Mouse (Mus musculus) spleen, adult 2 months (tissue): ENCODE data around the gene Zcwpw1. TPM values are rescaled to one million over a fixed set of nuclear protein-coding genes. Genes with fewer than 3 reads are reported as not detected.
"Not testable (repeated sequence)": the region's sequence is repeated elsewhere in the genome, so short reads cannot be mapped to it uniquely, and the experiment has no call there.

Experiments
- DNase-seq, 2 experiments: peaks; one replicate each; pipeline versions ENCODE4 v3.0.0 to v3.0.0-alpha.2; 2012 to 2021; ENCODE audit warnings: low spot score in 2 of 2, low read depth in 1 of 2
- H3K27ac ChIP-seq: fragments of 200-500 bp; 2 replicates; pipeline ENCODE4 v1.5.1; 2012; ENCODE audit warnings: low read length, inconsistent platforms; ENCODE audit not compliant: insufficient read depth
- H3K27me3 ChIP-seq: fragments of 200-500 bp; 2 replicates; pipeline ENCODE4 v1.6.1; 2012; ENCODE audit warnings: mild to moderate bottlenecking, moderate library complexity, low read length, inconsistent platforms; ENCODE audit not compliant: control insufficient read depth, insufficient read depth
- H3K36me3 ChIP-seq: fragments of 200-500 bp; 2 replicates; pipeline ENCODE4 v1.6.1; 2012; ENCODE audit warnings: mild to moderate bottlenecking, low read length, inconsistent platforms; ENCODE audit not compliant: control insufficient read depth, insufficient read depth
- H3K4me1 ChIP-seq: fragments of 200-500 bp; 2 replicates; pipeline ENCODE4 v1.6.1; 2011; ENCODE audit warnings: inconsistent platforms; ENCODE audit not compliant: control insufficient read depth, insufficient read depth, insufficient read length
- H3K4me3 ChIP-seq: fragments of 200-500 bp; 2 replicates; pipeline ENCODE4 v1.5.1; 2011; ENCODE audit warnings: mild to moderate bottlenecking, inconsistent platforms; ENCODE audit not compliant: insufficient read depth, insufficient read length; ENCODE audit errors: extremely low read depth
- CTCF ChIP-seq: fragments of 200-500 bp; IDR thresholded peaks from 2 replicates; pipeline ENCODE4 v1.5.1; 2011; ENCODE audit warnings: mild to moderate bottlenecking, inconsistent platforms; ENCODE audit not compliant: insufficient read depth, insufficient read length, insufficient replicate concordance; ENCODE audit errors: extremely low read depth
- POLR2A ChIP-seq: fragments of 200-500 bp; IDR thresholded peaks from 2 replicates; pipeline ENCODE4 v1.6.1; 2011; ENCODE audit warnings: low read depth, low read length, inconsistent platforms
- WGBS: fragments of 180-500 bp; shearing (Covaris S2); methylation state at CpG from one replicate; pipeline ENCODE4 v1.1.7; 2018; 5-methylcytosine and 5-hydroxymethylcytosine counted together
- polyA plus RNA-seq: library from polyadenylated mRNA; depleted of rRNA; stranded (reverse); fragments of >200 nt; gene quantifications from 2 replicates; pipeline ENCODE4 v1.2.3, GENCODE M21; 2012

Zcwpw1 gene
- polyA plus RNA-seq, 1 experiment, result 1.6 TPM

- Histone ChIP-seq H3K27me3 (no peaks in the 10 kb centered on the region), H3K27ac (peak overlapping the region; percentile 99), H3K4me1 (peaks cover 11% of the 10 kb centered on the region; the same call in 1 of the 2 replicates), H3K36me3 (peaks cover 18% of the 10 kb centered on the region), H3K4me3 (peak overlapping the region; percentile 44; the same call in 1 of the 2 replicates)
- 7% methylated on average over 5 of the region's 5 CpGs for WGBS
- DNase-seq, result no peak
- TF ChIP-seq CTCF (no peak), POLR2A (no peak)
Measured at GRCm38 (mm10) chr5:137748130-137748770, 39.3 kb upstream of the Zcwpw1 start.

GRCm38 (mm10) chr5:137749196-137749836, 38.3 kb upstream of the Zcwpw1 start:
- no peak for TF ChIP-seq POLR2A
- TF ChIP-seq CTCF, result no peak
- Histone ChIP-seq H3K36me3 (peaks cover 26% of the 10 kb centered on the region), H3K27ac (peak overlapping the region; percentile 99), H3K27me3 (no peaks in the 10 kb centered on the region), H3K4me3 (peak overlapping the region; percentile 37; the same call in 1 of the 2 replicates), H3K4me1 (peaks cover 11% of the 10 kb centered on the region; the same call in 1 of the 2 replicates)
- peak in 1 of 2 experiments; percentile 40 for DNase-seq
- 6% methylated on average over 6 of the region's 6 CpGs for WGBS

DNA sequence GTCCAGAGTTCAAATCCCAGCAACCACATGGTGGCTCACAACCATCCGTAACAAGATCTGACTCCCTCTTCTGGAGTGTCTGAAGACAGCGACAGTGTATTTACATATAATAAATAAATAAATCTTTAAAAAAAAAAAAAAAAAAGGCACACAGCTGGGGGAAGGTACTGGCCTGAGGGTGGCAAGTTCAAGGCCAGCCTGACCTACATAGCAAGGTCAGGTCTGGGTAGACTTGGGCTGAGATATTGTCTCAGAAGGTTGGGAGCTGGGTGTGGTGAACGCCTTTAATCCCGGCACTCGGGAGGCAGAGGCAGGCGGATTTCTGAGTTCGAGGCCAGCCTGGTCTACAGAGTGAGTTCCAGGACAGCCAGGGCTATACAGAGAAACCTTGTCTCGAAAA, 37.4 kb upstream of the Zcwpw1 start:
- H3K27me3 ChIP-seq, DNase-seq, H3K27ac ChIP-seq, H3K4me3 ChIP-seq: not testable (repeated sequence)
- Histone ChIP-seq H3K4me1 (peaks cover 11% of the 10 kb centered on the region; the same call in 1 of the 2 replicates), H3K36me3 (peaks cover 27% of the 10 kb centered on the region)
- WGBS, result 94% methylated on average over 8 of the region's 8 CpGs

DNA sequence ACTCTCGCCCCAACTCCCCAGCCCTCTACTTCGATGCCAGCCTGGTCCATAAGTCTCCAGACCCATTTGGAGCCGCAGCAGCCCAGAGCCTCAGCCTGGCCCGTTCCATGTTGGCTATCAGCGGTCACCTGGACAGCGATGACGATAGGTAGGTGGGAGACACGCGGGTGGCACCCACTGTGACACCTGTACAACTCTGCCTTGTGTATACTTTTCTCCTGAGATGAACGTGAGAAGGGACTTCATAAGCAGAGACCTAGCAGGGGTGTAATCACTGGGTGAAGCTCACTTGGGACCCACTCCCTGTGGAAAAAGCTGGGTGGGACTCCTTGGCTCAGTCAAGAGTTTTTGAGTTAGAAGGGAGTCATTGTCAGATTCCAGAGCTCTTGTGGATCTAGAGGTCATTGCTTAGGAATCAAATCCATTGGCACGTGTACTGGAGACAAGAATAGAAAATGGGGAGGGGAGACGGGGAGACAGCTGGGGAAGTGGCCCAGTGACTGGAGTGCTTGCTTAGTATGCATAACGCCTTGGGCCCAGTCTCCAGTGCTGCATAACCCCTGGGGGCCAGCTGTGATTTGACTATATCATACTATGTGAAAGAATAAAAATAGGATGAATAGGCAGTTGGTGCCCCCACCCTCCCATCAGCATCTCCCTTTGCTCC, 36.2 kb upstream of the Zcwpw1 start:
- TF ChIP-seq CTCF (no peak), POLR2A (no peak)
- H3K36me3 ChIP-seq, result peaks cover 31% of the 10 kb centered on the region
- DNase-seq, result no peak
- peaks cover 11% of the 10 kb centered on the region; the same call in 1 of the 2 replicates for H3K4me1 ChIP-seq
- H3K27me3 ChIP-seq, result no peaks in the 10 kb centered on the region
- H3K4me3 ChIP-seq, result no peak overlapping the region
- 94% methylated on average over 13 of the region's 13 CpGs for WGBS
- H3K27ac ChIP-seq, result no peak overlapping the region

DNA sequence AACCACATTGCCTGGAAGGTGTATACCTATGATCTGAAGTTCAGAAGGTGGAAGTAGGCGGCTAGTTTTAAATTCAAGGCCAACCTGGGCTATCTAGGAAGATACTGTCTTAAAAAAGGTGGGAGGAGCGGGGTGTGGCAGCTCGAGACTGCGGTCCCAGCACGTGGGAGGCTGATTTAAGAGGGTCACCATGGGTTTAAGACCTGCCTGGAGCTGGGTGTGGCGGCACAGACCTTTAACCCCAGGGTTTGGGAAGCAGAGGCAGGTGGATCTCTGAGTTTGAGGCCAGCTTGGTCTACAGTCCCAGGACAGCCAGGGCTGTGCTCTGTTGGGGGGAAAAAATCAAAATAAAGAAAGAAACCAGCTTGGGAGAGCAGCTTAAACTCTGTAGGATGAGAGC, 35.6 kb upstream of the Zcwpw1 start:
- 89% methylated on average over 6 of the region's 6 CpGs for WGBS
- no peaks in the 10 kb centered on the region for H3K27me3 ChIP-seq
- no peak overlapping the region for H3K4me3 ChIP-seq
- TF ChIP-seq POLR2A, result no peak
- TF ChIP-seq CTCF, result no peak
- peaks cover 33% of the 10 kb centered on the region for H3K36me3 ChIP-seq
- H3K4me1 ChIP-seq, result peaks cover 11% of the 10 kb centered on the region; the same call in 1 of the 2 replicates
- DNase-seq, result no peak
- H3K27ac ChIP-seq, result no peak overlapping the region

DNA sequence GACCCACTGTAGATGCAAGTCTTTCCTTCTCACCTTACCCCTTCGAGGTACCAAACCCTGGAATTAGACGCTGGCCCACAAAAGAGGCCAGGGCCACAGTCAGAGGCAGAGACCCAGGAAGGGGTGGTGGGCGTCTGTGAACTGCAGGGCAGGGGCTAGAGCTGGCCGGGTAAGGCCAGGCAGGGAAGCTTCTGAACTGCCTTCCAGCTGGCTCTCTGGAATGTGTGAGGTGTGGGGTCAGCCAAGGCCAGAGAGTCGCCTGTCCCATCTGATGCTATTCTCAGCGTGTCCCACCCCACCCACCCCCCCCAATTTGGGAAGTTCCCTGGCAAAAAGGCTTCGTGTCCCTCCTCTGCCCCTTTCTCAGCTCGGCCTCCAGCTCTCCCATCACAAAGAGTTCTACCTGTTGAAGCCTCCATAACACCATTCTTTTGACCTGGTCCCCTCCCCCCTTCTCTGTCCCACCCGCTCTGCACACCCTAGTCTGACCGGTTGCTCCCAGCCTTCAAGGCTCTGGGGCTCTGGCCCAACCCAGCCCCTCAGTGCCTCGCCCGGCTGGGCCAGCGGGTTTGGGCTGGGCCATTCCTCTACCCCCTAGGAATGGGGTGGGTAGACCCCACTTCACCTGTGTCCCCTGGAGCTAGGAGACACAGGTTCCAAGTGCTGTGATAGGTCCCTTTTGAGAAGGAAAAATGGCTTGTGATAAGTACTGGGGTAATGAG, 34.3 kb upstream of the Zcwpw1 start:
- H3K27me3 ChIP-seq, result no peaks in the 10 kb centered on the region
- 86% methylated on average over 13 of the region's 13 CpGs for whole genome bisulfite sequencing
- H3K4me1 ChIP-seq, result peaks cover 13% of the 10 kb centered on the region; the same call in 1 of the 2 replicates
- no peak for TF ChIP-seq POLR2A
- TF ChIP-seq CTCF, result no peak
- peaks cover 37% of the 10 kb centered on the region for H3K36me3 ChIP-seq
- H3K4me3 ChIP-seq, result no peak overlapping the region
- no peak for DNase-seq
- H3K27ac ChIP-seq, result no peak overlapping the region
